Mouse (Mus musculus) midbrain, postnatal 0 days (tissue): Measurements from ENCODE around the gene Rara. TPM values are rescaled to one million over a fixed set of nuclear protein-coding genes. Genes with fewer than 3 reads are reported as not detected.

Experiments used
- ATAC-seq: fragments of 200-750 bp; cut with Nextera tagmentation; 2 replicates; pipeline ENCODE4 v1.8.0; 2017; ENCODE audit warnings: moderate number of reproducible peaks, mild to moderate bottlenecking, moderate TSS enrichment, moderate library complexity; ENCODE audit not compliant: low FRiP score
- DNase-seq: peaks from one replicate; pipeline ENCODE4 v3.0.0-alpha.2; 2015; ENCODE audit warnings: low spot score
- H3K27ac ChIP-seq: fragments of 300-500 bp; sonication (generic); 2 replicates; pipeline ENCODE4 v1.5.1; 2014; ENCODE audit warnings: low read depth, mild to moderate bottlenecking, low read length, mixed read lengths
- H3K27me3 ChIP-seq: fragments of 300-500 bp; sonication (generic); 2 replicates; pipeline ENCODE4 v1.6.1; 2014; ENCODE audit warnings: low read length, control low read depth, mixed read lengths; ENCODE audit not compliant: insufficient read depth
- H3K36me3 ChIP-seq: fragments of 300-500 bp; sonication (generic); 2 replicates; pipeline ENCODE4 v1.6.1; 2014; ENCODE audit warnings: low read length, control low read depth, mixed read lengths; ENCODE audit not compliant: insufficient read depth
- H3K4me1 ChIP-seq: fragments of 300-500 bp; sonication (generic); 2 replicates; pipeline ENCODE4 v1.6.1; 2014; ENCODE audit warnings: mild to moderate bottlenecking, control low read depth, antibody characterized with exemption, low read length, mixed read lengths; ENCODE audit not compliant: insufficient read depth
- H3K4me2 ChIP-seq: fragments of 300-500 bp; sonication (generic); 2 replicates; pipeline ENCODE4 v1.6.1; 2014; ENCODE audit warnings: low read depth, mild to moderate bottlenecking, low read length, mixed read lengths; ENCODE audit not compliant: poor library complexity, severe bottlenecking
- H3K4me3 ChIP-seq: fragments of 300-500 bp; sonication (generic); 2 replicates; pipeline ENCODE4 v1.5.1; 2014; ENCODE audit warnings: low read depth, mild to moderate bottlenecking, low read length, moderate library complexity
- H3K9ac ChIP-seq: fragments of 300-500 bp; sonication (generic); replicated peaks from 2 replicates; pipeline ENCODE4 v1.6.1; 2014; ENCODE audit warnings: mild to moderate bottlenecking, low read length, moderate library complexity, mixed read lengths; ENCODE audit not compliant: poor library complexity, severe bottlenecking
- H3K9me3 ChIP-seq: fragments of 300-500 bp; sonication (generic); 2 replicates; pipeline ENCODE4 v1.6.1; 2016; ENCODE audit warnings: low read length, control low read depth
- CTCF ChIP-seq: IDR thresholded peaks from 2 replicates; pipeline ENCODE4 v1.5.1; 2016; ENCODE audit warnings: antibody characterized with exemption, mild to moderate bottlenecking
- WGBS: fragments of 180-500 bp; shearing (Covaris S2); extraction: QIAGEN DNeasy Blood & Tissue Kit; methylation state at CpG from one replicate; pipeline ENCODE4 v1.1.7; 2014; 5-methylcytosine and 5-hydroxymethylcytosine counted together
- polyA plus RNA-seq: library from polyadenylated mRNA; unstranded; fragments of >200 nt; fragmentation: Nextera tagmentation; extraction: Ambion mirVana; gene quantifications from 2 replicates; pipeline ENCODE4 v1.2.1, GENCODE M21; 2015
- total RNA-seq: library from RNA; depleted of rRNA; stranded (reverse); fragments of >200 nt; gene quantifications from 2 replicates; pipeline ENCODE4 v1.2.3, GENCODE M21; 2014

Rara gene
- total and polyA plus RNA-seq, 2 experiments from 2014 or later, result 8.2 to 20.4 TPM

DNA sequence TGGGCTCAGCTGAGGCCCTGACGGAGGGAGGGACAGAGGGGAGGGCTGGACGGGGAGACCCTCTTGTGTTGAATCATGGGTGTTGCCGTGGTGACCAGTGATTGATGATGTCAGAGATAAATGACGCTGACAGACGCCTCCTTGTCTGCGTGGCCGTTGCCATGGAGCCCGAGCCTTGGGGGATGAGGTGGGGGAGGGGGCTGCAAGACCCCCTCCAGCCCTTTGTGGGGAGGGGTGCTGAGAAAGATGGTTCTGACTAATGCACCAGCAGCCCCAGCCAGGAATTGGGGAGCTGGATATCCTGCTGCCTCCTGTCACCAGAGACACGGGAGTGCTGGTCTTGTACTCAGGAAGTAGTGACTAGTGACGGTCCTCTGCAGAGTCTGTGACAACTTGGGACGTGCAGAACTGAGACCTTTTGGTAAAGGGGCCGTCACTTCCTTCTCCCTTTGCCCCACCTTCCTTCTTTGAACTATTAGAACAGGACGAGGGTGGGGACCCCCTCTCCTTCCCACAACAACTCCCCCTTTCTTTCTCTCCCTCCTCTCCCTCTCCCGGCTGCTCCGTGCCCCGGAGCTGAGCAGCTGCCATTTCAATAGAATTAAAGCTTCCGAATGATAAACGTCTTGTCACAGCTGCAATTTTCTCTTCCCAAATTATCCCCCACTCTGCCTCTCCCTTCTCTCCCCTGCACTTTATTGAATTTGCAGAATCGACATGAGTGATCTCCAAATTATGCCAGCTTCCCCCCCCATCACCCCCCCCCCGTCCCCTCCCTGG lies 41.3 kb downstream of the Rara start:
- Histone ChIP-seq H3K9ac (0 out of 2 replicates have a peak overlapping the region, but pooled peaks have one; percentile 15), H3K27ac (no peak overlapping the region), H3K36me3 (peaks cover 17% of the 10 kb centered on the region), H3K4me2 (peak overlapping the region; percentile 21; the same call in 1 of the 2 replicates), H3K4me3 (no peak overlapping the region), H3K27me3 (no peaks in the 10 kb centered on the region), H3K9me3 (no peaks in the 10 kb centered on the region), H3K4me1 (peaks cover 18% of the 10 kb centered on the region)
- no peak for TF ChIP-seq CTCF
- WGBS, result 5% methylated on average over 20 of the region's 20 CpGs
- DNase-seq, result peak; percentile 63
- no peak for ATAC-seq

DNA sequence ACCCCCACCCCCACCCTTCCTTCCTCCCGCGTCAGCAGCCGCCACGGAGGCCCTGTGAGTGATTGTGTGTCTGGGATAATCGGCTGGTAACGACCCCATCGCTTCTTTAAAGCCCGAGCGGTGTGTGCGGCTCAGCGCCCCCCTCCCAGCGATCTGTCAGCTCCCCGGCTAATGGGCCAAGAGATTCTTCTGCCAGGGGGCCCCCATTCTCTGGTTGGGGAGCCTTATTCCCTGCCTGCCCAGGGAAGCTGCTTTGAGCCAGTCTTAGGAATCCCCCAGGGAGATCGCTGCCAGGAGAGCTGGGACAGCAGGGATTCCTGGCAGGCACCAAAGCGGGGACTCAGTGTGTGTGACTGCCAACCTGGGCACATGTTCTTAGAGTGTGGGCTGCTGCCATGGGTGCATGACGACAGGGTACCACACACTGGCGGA lies 41.9 kb downstream of the Rara start:
- Histone ChIP-seq H3K27ac (peak overlapping the region; percentile 14; the same call in 1 of the 2 replicates), H3K4me1 (peaks cover 16% of the 10 kb centered on the region), H3K9me3 (no peaks in the 10 kb centered on the region), H3K4me3 (no peak overlapping the region), H3K36me3 (peaks cover 20% of the 10 kb centered on the region), H3K9ac (0 out of 2 replicates have a peak overlapping the region, but pooled peaks have one; percentile 15), H3K4me2 (peak overlapping the region; percentile 21), H3K27me3 (no peaks in the 10 kb centered on the region)
- ATAC-seq, result peak; percentile 15; the same call in 1 of the 2 replicates
- TF ChIP-seq CTCF, result no peak
- 22% methylated on average over 14 of the region's 17 CpGs for WGBS
- DNase-seq, result peak; percentile 79

DNA sequence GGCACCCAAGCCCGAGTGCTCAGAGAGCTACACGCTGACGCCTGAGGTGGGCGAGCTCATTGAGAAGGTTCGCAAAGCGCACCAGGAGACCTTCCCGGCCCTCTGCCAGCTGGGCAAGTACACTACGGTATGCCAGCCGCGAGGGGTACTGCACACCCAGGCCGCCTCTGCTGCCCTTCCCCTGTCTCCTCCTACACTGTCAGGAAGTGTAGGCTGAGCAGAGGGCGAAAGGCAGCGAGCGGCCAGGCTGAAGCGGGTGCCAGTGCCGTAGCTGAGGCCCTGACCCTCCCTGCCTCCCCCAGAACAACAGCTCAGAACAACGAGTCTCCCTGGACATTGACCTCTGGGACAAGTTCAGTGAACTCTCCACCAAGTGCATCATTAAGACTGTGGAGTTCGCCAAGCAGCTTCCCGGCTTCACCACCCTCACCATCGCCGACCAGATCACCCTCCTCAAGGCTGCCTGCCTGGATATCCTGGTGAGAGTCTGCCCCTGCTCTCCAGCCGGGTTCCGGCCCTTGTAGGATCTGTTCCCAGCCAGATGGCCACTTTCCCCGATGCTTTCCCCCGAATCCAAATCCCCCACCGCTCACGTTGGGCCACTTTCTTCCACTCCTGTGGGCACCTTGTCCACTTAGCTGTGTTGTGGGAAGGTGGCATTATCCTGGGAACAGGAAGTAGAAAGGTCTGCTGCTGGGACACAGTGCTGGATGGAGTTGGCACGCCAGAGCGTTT lies 42.7 kb downstream of the Rara start:
- no peak overlapping the region for H3K27ac ChIP-seq
- no peak overlapping the region for H3K9ac ChIP-seq
- no peak for DNase-seq
- no peaks in the 10 kb centered on the region for H3K9me3 ChIP-seq
- TF ChIP-seq CTCF, result no peak
- no peak overlapping the region for H3K4me3 ChIP-seq
- peaks cover 11% of the 10 kb centered on the region for H3K4me1 ChIP-seq
- H3K36me3 ChIP-seq, result peaks cover 20% of the 10 kb centered on the region
- no peaks in the 10 kb centered on the region for H3K27me3 ChIP-seq
- 66% methylated on average over 29 of the region's 29 CpGs for WGBS
- no peak for ATAC-seq
- no peak overlapping the region for H3K4me2 ChIP-seq

DNA sequence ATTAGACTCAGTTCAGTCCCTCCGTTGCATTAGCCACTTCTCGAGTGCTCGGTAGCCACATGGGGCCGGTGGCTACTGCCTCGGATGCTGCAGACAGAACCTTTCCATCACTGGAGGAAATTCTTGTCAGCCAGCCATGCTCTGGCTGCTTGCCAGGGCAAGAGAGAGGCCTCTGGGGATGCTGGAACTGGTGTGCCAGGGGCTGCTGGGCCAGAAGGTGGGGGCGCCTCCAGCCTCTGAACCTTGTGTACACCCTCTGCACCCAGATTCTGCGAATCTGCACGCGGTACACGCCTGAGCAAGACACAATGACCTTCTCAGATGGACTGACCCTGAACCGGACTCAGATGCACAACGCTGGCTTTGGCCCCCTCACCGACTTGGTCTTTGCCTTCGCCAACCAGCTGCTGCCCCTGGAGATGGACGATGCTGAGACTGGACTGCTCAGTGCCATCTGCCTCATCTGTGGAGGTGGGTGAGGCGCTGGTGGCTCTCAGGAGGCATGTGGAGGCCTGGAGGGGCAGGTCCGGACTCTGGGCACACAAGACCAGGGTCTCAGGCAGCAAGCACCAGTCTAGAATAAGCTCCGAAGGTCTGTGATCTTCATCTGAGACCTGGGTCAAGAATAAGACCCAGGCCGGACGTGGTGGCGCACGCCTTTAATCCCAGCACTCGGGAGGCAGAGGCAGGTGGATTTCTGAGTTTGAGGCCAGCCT lies 43.9 kb downstream of the Rara start:
- Histone ChIP-seq H3K9ac (no peak overlapping the region), H3K4me1 (peaks cover 11% of the 10 kb centered on the region), H3K4me2 (no peak overlapping the region), H3K9me3 (no peaks in the 10 kb centered on the region), H3K4me3 (no peak overlapping the region), H3K36me3 (peaks cover 20% of the 10 kb centered on the region), H3K27me3 (no peaks in the 10 kb centered on the region), H3K27ac (peak overlapping the region; percentile 32; the same call in 1 of the 2 replicates)
- DNase-seq, result peak; percentile 73
- no peak for TF ChIP-seq CTCF
- ATAC-seq, result no peak
- WGBS, result 62% methylated on average over 23 of the region's 23 CpGs

DNA sequence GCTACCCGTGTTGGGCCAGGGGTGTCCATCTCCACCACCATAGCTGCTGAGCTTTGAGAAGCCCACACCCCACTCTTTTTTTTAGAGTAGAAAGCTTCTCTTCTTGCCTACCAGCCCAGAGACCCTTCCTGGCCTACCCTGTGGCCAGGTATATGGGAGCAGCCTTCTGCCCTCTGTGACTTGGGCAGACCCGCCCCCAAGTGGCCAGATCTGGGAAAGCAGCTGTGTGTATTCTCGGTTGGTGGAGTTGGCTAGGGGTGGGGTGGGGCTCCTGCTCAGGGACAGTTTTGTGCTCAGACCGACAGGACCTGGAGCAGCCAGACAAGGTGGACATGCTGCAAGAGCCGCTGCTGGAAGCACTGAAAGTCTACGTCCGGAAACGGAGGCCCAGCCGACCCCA lies 44.6 kb downstream of the Rara start:
- Histone ChIP-seq H3K9me3 (no peaks in the 10 kb centered on the region), H3K4me3 (no peak overlapping the region), H3K27me3 (no peaks in the 10 kb centered on the region), H3K9ac (no peak overlapping the region), H3K4me2 (no peak overlapping the region), H3K27ac (no peak overlapping the region), H3K36me3 (peaks cover 20% of the 10 kb centered on the region), H3K4me1 (peaks cover 8% of the 10 kb centered on the region)
- WGBS, result 57% methylated on average over 9 of the region's 9 CpGs
- peak; percentile 82 for DNase-seq
- peak; percentile 25; the same call in 1 of the 2 replicates for ATAC-seq
- peak; percentile 90 for TF ChIP-seq CTCF
